Mouse (Mus musculus) cerebellum, postnatal 25 days (tissue): Measurements from ENCODE around the gene Ildr2.

ENCODE experiments used
- DNase-seq, 2 experiments: peaks; one replicate each; pipeline ENCODE4 v3.0.0; 2021; ENCODE audit warnings: mixed read lengths in 2 of 2

The Ildr2 gene

GRCm38 (mm10) chr1:166253898-166254894 lies at the start of gene Ildr2:
Ildr2 (plus strand) TSS chr1:166254139.
- peak; percentile 68 to 81 for DNase-seq

- DNase-seq = no peak
These were observed 49.8 kb upstream of the Ildr2 start for GRCm38 (mm10) chr1:166204171-166204570.

- DNase-seq = no peak
These were observed 48.8 kb upstream of the Ildr2 start for GRCm38 (mm10) chr1:166205159-166205558.

GRCm38 (mm10) chr1:166209371-166209770 lies 44.6 kb upstream of the Ildr2 start:
- DNase-seq = no peak

- DNase-seq = no peak
These were observed 39.8 kb upstream of the Ildr2 start for GRCm38 (mm10) chr1:166214181-166214580.

- DNase-seq = no peak
These were observed 15.5 kb upstream of the Ildr2 start, which contains the start of gene Mael for GRCm38 (mm10) chr1:166238315-166238969. Mael (minus strand) TSS chr1:166238747.

GRCm38 (mm10) chr1:166244285-166244684 lies 9.7 kb upstream of the Ildr2 start:
- peak; percentile 12 to 17 for DNase-seq

GRCm38 (mm10) chr1:166255091-166255490 lies 1.2 kb downstream of the Ildr2 start:
- DNase-seq = no peak

- DNase-seq = no peak
These were observed 1.7 kb downstream of the Ildr2 start for GRCm38 (mm10) chr1:166255651-166256050.

- no peak for DNase-seq
These were observed 2.4 kb downstream of the Ildr2 start for GRCm38 (mm10) chr1:166256302-166256701.

- DNase-seq = no peak
These were observed 3.0 kb downstream of the Ildr2 start for GRCm38 (mm10) chr1:166256898-166257297.

- no peak for DNase-seq
These were observed 5.6 kb downstream of the Ildr2 start for GRCm38 (mm10) chr1:166259526-166259925.

GRCm38 (mm10) chr1:166266001-166266705 lies 12.2 kb downstream of the Ildr2 start:
- no peak for DNase-seq

- no peak for DNase-seq
These were observed 13.0 kb downstream of the Ildr2 start for GRCm38 (mm10) chr1:166266918-166267317.

GRCm38 (mm10) chr1:166268218-166268617 lies 14.3 kb downstream of the Ildr2 start:
- DNase-seq = no peak

GRCm38 (mm10) chr1:166278786-166279185 lies 24.8 kb downstream of the Ildr2 start:
- DNase-seq = peak in 1 of 2 experiments; percentile 36

- no peak for DNase-seq
These were observed 25.8 kb downstream of the Ildr2 start for GRCm38 (mm10) chr1:166279580-166280206.

GRCm38 (mm10) chr1:166280566-166280965 lies 26.6 kb downstream of the Ildr2 start:
- DNase-seq = peak; percentile 46 to 67

GRCm38 (mm10) chr1:166281287-166281686 lies 27.3 kb downstream of the Ildr2 start:
- no peak for DNase-seq

GRCm38 (mm10) chr1:166281836-166282235 lies 27.9 kb downstream of the Ildr2 start:
- DNase-seq = no peak

GRCm38 (mm10) chr1:166282597-166283210 lies 28.8 kb downstream of the Ildr2 start:
- DNase-seq = peak; percentile 41 to 58

GRCm38 (mm10) chr1:166283451-166283850 lies 29.5 kb downstream of the Ildr2 start:
- no peak for DNase-seq
